Mouse (Mus musculus): Measurements from ENCODE around the gene Zic4. TPM values are rescaled to one million over a fixed set of nuclear protein-coding genes. Genes with fewer than 3 reads are reported as not detected.
A peak's percentile ranks its signal among the peaks of the same experiment; 100 is the strongest.

Gene Zic4
- polyA plus RNA-seq (2015; fragmentation: Nextera tagmentation; extraction: Ambion mirVana) = not detected in 2 replicates

GRCm38 (mm10) chr9:91361856-91362601 is at the start of gene Zic4:
Gene Zic4, plus strand, starts transcription at chr9:91362413.
- no peaks in the 10 kb centered on the region for H3K36me3 ChIP-seq (ENCODE audit: insufficient read depth, low read length)
- H3K4me3 ChIP-seq (replicated peaks; ENCODE audit: low read depth, low read length) = peak within 1 kb of the TSS; percentile 25
- ATAC-seq (replicated peaks; ENCODE audit: low FRiP score, low read depth) (no peak), DNase-seq (ENCODE audit: low spot score) (no peak)
- TF ChIP-seq CTCF (IDR thresholded peaks at IDR 0.05; ENCODE audit: low read depth) = no peak
- H3K27ac ChIP-seq = no peak within 1 kb of the TSS
- H3K4me2 ChIP-seq (ENCODE audit: low read length) = peak within 1 kb of the TSS; percentile 49
- H3K9ac ChIP-seq (ENCODE audit: low read depth, low read length) = no peak within 1 kb of the TSS
- H3K27me3 ChIP-seq (ENCODE audit: insufficient read depth, low read length) = peaks cover 80% of the 10 kb centered on the region
- 1% methylated on average over 45 of the region's 45 CpGs for WGBS
- no peaks in the 10 kb centered on the region for H3K9me3 ChIP-seq (replicated peaks; ENCODE audit: low read length)
- peaks cover 5% of the 10 kb centered on the region; the same call in 1 of the 2 replicates for H3K4me1 ChIP-seq (replicated peaks; ENCODE audit: insufficient read depth, low read length)

- 72% methylated on average over 2 of the region's 2 CpGs for WGBS
- Histone ChIP-seq H3K9me3 (replicated peaks; ENCODE audit: low read length) (no peaks in the 10 kb centered on the region), H3K27ac (no peak overlapping the region), H3K4me3 (replicated peaks; ENCODE audit: low read depth, low read length) (no peak overlapping the region), H3K4me1 (replicated peaks; ENCODE audit: insufficient read depth, low read length) (no peaks in the 10 kb centered on the region), H3K36me3 (ENCODE audit: insufficient read depth, low read length) (no peaks in the 10 kb centered on the region), H3K27me3 (ENCODE audit: insufficient read depth, low read length) (peaks cover 36% of the 10 kb centered on the region), H3K4me2 (ENCODE audit: low read length) (no peak overlapping the region), H3K9ac (ENCODE audit: low read depth, low read length) (no peak overlapping the region)
- no peak for TF ChIP-seq CTCF (IDR thresholded peaks at IDR 0.05; ENCODE audit: low read depth)
- ATAC-seq (replicated peaks; ENCODE audit: low FRiP score, low read depth) = no peak
- no peak for DNase-seq (ENCODE audit: low spot score)
Observed at GRCm38 (mm10) chr9:91347591-91347990, 14.6 kb upstream of the Zic4 start.

- no peak overlapping the region for H3K9ac ChIP-seq (ENCODE audit: low read depth, low read length)
- peaks cover 45% of the 10 kb centered on the region for H3K27me3 ChIP-seq (ENCODE audit: insufficient read depth, low read length)
- no peak for DNase-seq (ENCODE audit: low spot score)
- H3K4me1 ChIP-seq (replicated peaks; ENCODE audit: insufficient read depth, low read length) = no peaks in the 10 kb centered on the region
- 43% methylated on average over 1 of the region's 1 CpGs for WGBS
- H3K4me3 ChIP-seq (replicated peaks; ENCODE audit: low read depth, low read length) = no peak overlapping the region
- H3K4me2 ChIP-seq (ENCODE audit: low read length) = no peak overlapping the region
- no peak for ATAC-seq (replicated peaks; ENCODE audit: low FRiP score, low read depth)
- no peaks in the 10 kb centered on the region for H3K36me3 ChIP-seq (ENCODE audit: insufficient read depth, low read length)
- no peak overlapping the region for H3K27ac ChIP-seq
- no peak for TF ChIP-seq CTCF (IDR thresholded peaks at IDR 0.05; ENCODE audit: low read depth)
- H3K9me3 ChIP-seq (replicated peaks; ENCODE audit: low read length) = no peaks in the 10 kb centered on the region
Observed at GRCm38 (mm10) chr9:91348746-91349145, 13.5 kb upstream of the Zic4 start.

DNA sequence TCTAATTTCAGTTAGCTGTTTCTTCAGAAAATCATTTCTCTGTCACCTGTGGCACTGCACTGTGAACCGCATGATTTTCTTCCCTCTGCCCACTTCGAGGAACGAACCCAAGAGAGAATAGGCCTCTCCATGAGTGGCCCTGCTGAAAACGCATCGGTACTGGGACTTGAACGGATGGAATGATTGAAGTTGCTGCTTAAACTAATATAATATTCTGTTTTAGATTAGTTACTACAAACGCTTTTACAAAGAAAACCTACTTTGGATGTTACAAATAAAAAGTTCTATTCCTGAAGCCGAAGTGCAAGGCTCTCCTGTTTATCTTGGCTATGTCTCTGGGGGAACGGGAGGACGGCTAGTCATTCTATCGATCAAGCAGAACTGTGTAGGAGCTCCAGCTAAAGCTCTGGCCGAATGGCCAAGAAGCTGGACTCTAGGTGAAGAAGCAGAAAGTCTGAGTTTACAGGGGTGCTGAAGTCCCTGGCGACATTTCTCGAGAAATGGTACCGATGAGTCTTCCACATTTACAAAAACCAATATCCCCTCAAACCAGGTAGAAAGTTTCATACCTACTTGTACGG is 11.9 kb upstream of the Zic4 start:
- no peaks in the 10 kb centered on the region for H3K9me3 ChIP-seq (replicated peaks; ENCODE audit: low read length)
- ATAC-seq (replicated peaks; ENCODE audit: low FRiP score, low read depth) (no peak), DNase-seq (ENCODE audit: low spot score) (no peak)
- H3K4me1 ChIP-seq (replicated peaks; ENCODE audit: insufficient read depth, low read length) = no peaks in the 10 kb centered on the region
- no peaks in the 10 kb centered on the region for H3K36me3 ChIP-seq (ENCODE audit: insufficient read depth, low read length)
- no peak overlapping the region for H3K4me2 ChIP-seq (ENCODE audit: low read length)
- H3K27ac ChIP-seq = no peak overlapping the region
- no peak overlapping the region for H3K4me3 ChIP-seq (replicated peaks; ENCODE audit: low read depth, low read length)
- H3K27me3 ChIP-seq (ENCODE audit: insufficient read depth, low read length) = peaks cover 58% of the 10 kb centered on the region
- no peak overlapping the region for H3K9ac ChIP-seq (ENCODE audit: low read depth, low read length)
- TF ChIP-seq CTCF (IDR thresholded peaks at IDR 0.05; ENCODE audit: low read depth) = no peak
- under 1% methylated on average over 16 of the region's 16 CpGs for WGBS

GRCm38 (mm10) chr9:91350861-91351291 is 11.3 kb upstream of the Zic4 start:
- Histone ChIP-seq H3K9ac (ENCODE audit: low read depth, low read length) (no peak overlapping the region), H3K4me3 (replicated peaks; ENCODE audit: low read depth, low read length) (no peak overlapping the region), H3K9me3 (replicated peaks; ENCODE audit: low read length) (no peaks in the 10 kb centered on the region), H3K4me1 (replicated peaks; ENCODE audit: insufficient read depth, low read length) (no peaks in the 10 kb centered on the region), H3K36me3 (ENCODE audit: insufficient read depth, low read length) (no peaks in the 10 kb centered on the region), H3K27me3 (ENCODE audit: insufficient read depth, low read length) (peaks cover 64% of the 10 kb centered on the region), H3K27ac (no peak overlapping the region), H3K4me2 (ENCODE audit: low read length) (no peak overlapping the region)
- WGBS = 1% methylated on average over 14 of the region's 14 CpGs
- ATAC-seq (replicated peaks; ENCODE audit: low FRiP score, low read depth) (no peak), DNase-seq (ENCODE audit: low spot score) (no peak)
- TF ChIP-seq CTCF (IDR thresholded peaks at IDR 0.05; ENCODE audit: low read depth) = no peak

DNA sequence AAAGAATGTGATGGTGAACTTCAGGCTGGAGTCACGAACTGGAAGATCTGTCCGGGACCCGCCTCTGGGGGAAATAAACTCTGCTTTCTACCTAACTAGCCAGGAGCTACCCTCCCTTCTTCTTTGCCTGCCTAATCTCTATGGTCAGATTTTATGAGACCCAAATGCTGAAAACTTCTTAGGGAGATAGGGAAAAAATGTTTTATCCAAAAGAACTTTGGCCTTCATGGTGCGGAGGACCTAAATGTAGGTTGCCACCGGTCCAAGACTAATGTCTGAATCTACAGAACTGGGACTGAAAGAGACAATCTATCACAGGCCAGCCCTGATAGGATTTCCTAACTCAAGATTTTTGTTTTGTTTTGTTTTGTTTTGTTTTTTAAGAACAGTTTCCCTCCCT is 10.9 kb upstream of the Zic4 start:
- no peak overlapping the region for H3K9ac ChIP-seq (ENCODE audit: low read depth, low read length)
- H3K4me1 ChIP-seq (replicated peaks; ENCODE audit: insufficient read depth, low read length) = no peaks in the 10 kb centered on the region
- no peak for DNase-seq (ENCODE audit: low spot score)
- WGBS = 4% methylated on average over 5 of the region's 5 CpGs
- H3K4me2 ChIP-seq (ENCODE audit: low read length) = no peak overlapping the region
- TF ChIP-seq CTCF (IDR thresholded peaks at IDR 0.05; ENCODE audit: low read depth) = no peak
- H3K9me3 ChIP-seq (replicated peaks; ENCODE audit: low read length) = no peaks in the 10 kb centered on the region
- H3K27me3 ChIP-seq (ENCODE audit: insufficient read depth, low read length) = peaks cover 69% of the 10 kb centered on the region
- no peak overlapping the region for H3K4me3 ChIP-seq (replicated peaks; ENCODE audit: low read depth, low read length)
- no peak for ATAC-seq (replicated peaks; ENCODE audit: low FRiP score, low read depth)
- H3K27ac ChIP-seq = no peak overlapping the region
- H3K36me3 ChIP-seq (ENCODE audit: insufficient read depth, low read length) = no peaks in the 10 kb centered on the region
